Mouse (Mus musculus) bone marrow macrophage, adult 2 months (primary cell): ENCODE data around the gene Tmem56. TPM values are rescaled to one million over a fixed set of nuclear protein-coding genes. Genes with fewer than 3 reads are reported as not detected.
A peak's percentile ranks its signal among the peaks of the same experiment; 100 is the strongest.

Experiments used
- H3K27ac ChIP-seq: 2 replicates; pipeline ENCODE4 v1.5.1; 2012; ENCODE audit warnings: low read depth, low read length; ENCODE audit not compliant: insufficient read depth
- H3K4me1 ChIP-seq: 2 replicates; pipeline ENCODE4 v1.6.1; 2012; ENCODE audit warnings: low read length; ENCODE audit not compliant: control insufficient read depth, insufficient read depth
- H3K4me3 ChIP-seq: 2 replicates; pipeline ENCODE4 v1.5.1; 2012; ENCODE audit warnings: mild to moderate bottlenecking, low read length, moderate library complexity; ENCODE audit not compliant: insufficient read depth
- CTCF ChIP-seq: IDR thresholded peaks from 2 replicates; pipeline ENCODE4 v1.5.1; 2012; ENCODE audit warnings: low read depth, mild to moderate bottlenecking, low read length, moderate library complexity
- POLR2A ChIP-seq: IDR thresholded peaks from 2 replicates; pipeline ENCODE4 v1.6.1; 2012; ENCODE audit warnings: mild to moderate bottlenecking, low read depth, low read length, borderline replicate concordance
- polyA plus RNA-seq: library from polyadenylated mRNA; stranded (reverse); fragments of >200 nt; gene quantifications from 2 replicates; pipeline ENCODE4 v1.2.4, GENCODE M21; 2012; ENCODE audit not compliant: missing spikeins, insufficient read depth, insufficient read length

Tmem56 gene
- polyA plus RNA-seq, 1 experiment, result not detected

- Histone ChIP-seq H3K4me1 (no peaks in the 10 kb centered on the region), H3K4me3 (no peak overlapping the region), H3K27ac (no peak overlapping the region)
- TF ChIP-seq POLR2A (no peak), CTCF (no peak)
Observed at GRCm38 (mm10) chr3:121309896-121310714, 27.2 kb upstream of the Tmem56 start.

GRCm38 (mm10) chr3:121309429-121309828 is 26.5 kb upstream of the Tmem56 start:
- Histone ChIP-seq H3K4me1 (no peaks in the 10 kb centered on the region), H3K27ac (no peak overlapping the region), H3K4me3 (no peak overlapping the region)
- no peak for TF ChIP-seq POLR2A
- no peak for TF ChIP-seq CTCF

DNA sequence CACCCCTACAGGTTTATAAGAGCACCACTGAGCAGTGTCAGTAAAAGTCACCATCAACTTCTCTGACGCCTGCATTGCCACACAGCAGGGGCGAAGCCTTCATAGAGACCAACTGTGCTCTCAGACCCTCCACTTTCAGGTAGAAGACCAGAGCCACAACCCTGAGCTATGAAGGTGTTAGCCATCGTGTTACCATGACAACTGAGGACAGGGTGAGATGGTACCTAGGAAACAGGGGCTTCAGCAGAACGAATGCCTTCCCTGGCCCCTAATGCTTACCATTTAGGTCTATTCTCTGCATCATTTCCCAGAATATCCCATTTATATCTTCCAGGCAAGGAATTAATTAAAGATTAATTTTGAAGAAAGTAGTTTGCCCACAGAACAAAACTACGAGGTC is 26.0 kb upstream of the Tmem56 start:
- H3K4me3 ChIP-seq, result no peak overlapping the region
- no peaks in the 10 kb centered on the region for H3K4me1 ChIP-seq
- TF ChIP-seq POLR2A (no peak), CTCF (no peak)
- H3K27ac ChIP-seq, result no peak overlapping the region

DNA sequence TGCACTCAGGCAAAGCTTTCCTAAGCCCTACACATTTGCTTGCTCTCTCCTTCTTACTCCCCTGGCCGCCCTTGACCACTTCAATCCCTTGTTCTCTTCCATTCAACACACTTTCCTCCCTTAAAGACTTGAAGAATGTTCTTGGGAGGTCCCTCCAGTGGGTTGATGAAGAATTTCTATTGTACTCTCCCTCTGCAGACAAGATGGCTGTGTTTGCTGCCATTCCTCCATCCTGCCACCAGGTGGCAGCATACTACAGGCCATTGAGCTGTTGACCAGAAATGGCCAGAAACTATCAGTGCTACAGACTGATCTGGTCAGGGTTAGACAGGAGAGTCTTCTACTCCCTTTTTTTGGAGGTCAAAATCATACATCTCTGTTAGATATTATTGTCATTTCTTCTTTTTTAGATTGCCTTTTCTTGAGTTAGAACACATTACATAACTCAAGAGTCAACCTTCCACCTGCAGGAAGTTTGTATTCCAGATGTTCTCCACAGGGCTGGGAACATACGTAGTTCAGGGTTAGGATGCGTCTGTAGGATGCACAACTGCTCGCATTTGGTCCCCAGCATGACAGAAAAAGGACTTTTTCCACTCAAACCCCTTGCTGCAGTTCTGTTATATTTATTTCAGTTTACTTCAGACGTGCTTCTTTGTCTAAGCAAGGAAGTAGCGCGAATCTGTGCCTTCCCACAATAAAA is 24.8 kb upstream of the Tmem56 start:
- Histone ChIP-seq H3K4me3 (no peak overlapping the region), H3K4me1 (no peaks in the 10 kb centered on the region), H3K27ac (no peak overlapping the region)
- TF ChIP-seq POLR2A (no peak), CTCF (peak; percentile 74)

- Histone ChIP-seq H3K4me1 (no peaks in the 10 kb centered on the region), H3K4me3 (no peak overlapping the region), H3K27ac (no peak overlapping the region)
- peak; percentile 19; the same call in 1 of the 2 replicates for TF ChIP-seq CTCF
- TF ChIP-seq POLR2A, result no peak
Observed at GRCm38 (mm10) chr3:121306641-121307040, 23.7 kb upstream of the Tmem56 start.

- no peak overlapping the region for H3K4me3 ChIP-seq
- peaks cover 4% of the 10 kb centered on the region; the same call in 1 of the 2 replicates for H3K4me1 ChIP-seq
- H3K27ac ChIP-seq, result no peak overlapping the region
- TF ChIP-seq CTCF (no peak), POLR2A (no peak)
Observed at GRCm38 (mm10) chr3:121294200-121294599, 11.3 kb upstream of the Tmem56 start.

DNA sequence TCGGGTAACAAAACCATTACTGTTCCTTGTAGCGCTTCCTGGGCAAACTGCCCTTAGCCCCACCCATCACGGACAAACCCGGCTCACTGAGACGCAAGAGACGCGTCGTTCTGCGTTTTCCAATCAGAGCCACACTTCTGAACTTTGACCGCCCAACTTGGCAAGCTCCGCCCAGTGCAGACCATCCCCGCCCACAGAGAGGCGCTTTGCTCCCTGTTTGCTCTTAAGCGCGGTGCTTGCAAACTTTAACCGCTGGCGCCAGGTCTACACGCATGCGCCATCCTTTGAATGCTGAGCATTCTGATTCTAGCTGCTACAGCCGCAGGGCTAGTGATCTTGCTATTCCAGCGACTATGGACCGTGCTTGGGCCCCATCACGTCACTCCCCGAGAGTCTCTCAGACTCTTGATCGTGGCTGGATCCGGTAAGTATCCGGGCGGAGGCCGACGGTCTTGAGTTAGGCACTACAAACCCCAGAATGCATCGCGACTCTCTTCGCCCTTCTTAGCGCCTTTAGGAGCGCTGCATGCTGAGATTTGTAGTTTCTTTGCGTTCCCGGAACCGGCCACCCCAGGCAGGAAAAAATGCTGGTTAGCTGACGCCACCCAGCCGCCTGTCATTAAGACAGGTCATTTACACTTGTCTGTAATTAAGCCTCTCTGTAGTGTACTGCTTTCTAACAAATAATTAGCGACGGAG is 8.8 kb upstream of the Tmem56 start, which contains the start of gene Alg14:
Gene Alg14 (plus strand): TSS at position 214 of the 699 bp plus-strand sequence.
- peaks cover 4% of the 10 kb centered on the region; the same call in 1 of the 2 replicates for H3K4me1 ChIP-seq
- peak within 1 kb of the TSS; percentile 71 for H3K4me3 ChIP-seq
- no peak for TF ChIP-seq POLR2A
- no peak for TF ChIP-seq CTCF
- H3K27ac ChIP-seq, result peak within 1 kb of the TSS; percentile 79

- Histone ChIP-seq H3K27ac (peak overlapping the region; percentile 55), H3K4me3 (peak overlapping the region; percentile 71), H3K4me1 (peaks cover 4% of the 10 kb centered on the region; the same call in 1 of the 2 replicates)
- TF ChIP-seq POLR2A (no peak), CTCF (no peak)
Observed at GRCm38 (mm10) chr3:121291225-121291559, 8.3 kb upstream of the Tmem56 start.

- no peak overlapping the region for H3K27ac ChIP-seq
- H3K4me1 ChIP-seq, result peaks cover 4% of the 10 kb centered on the region; the same call in 1 of the 2 replicates
- peak overlapping the region; percentile 71; the same call in 1 of the 2 replicates for H3K4me3 ChIP-seq
- TF ChIP-seq POLR2A (no peak), CTCF (no peak)
Observed at GRCm38 (mm10) chr3:121290681-121291080, 7.8 kb upstream of the Tmem56 start.
